Mouse (Mus musculus) midbrain, embryonic 15.5 days (tissue): ENCODE data around the gene Cfap61. TPM values are rescaled to one million over a fixed set of nuclear protein-coding genes. Genes with fewer than 3 reads are reported as not detected.

ENCODE experiments used
- ATAC-seq: fragments of 200-750 bp; cut with Nextera tagmentation; replicated peaks from 2 replicates; pipeline ENCODE4 v1.8.0; 2017; ENCODE audit warnings: moderate TSS enrichment
- H3K27ac ChIP-seq: fragments of 300-500 bp; sonication (generic); 2 replicates; pipeline ENCODE4 v1.5.1; 2015; ENCODE audit warnings: mild to moderate bottlenecking, inconsistent platforms
- H3K27me3 ChIP-seq: fragments of 300-500 bp; sonication (generic); replicated peaks from 2 replicates; pipeline ENCODE4 v1.6.1; 2015; ENCODE audit warnings: inconsistent platforms
- H3K36me3 ChIP-seq: fragments of 300-500 bp; sonication (generic); replicated peaks from 2 replicates; pipeline ENCODE4 v1.6.1; 2015; ENCODE audit warnings: inconsistent platforms
- H3K4me1 ChIP-seq: fragments of 300-500 bp; sonication (generic); 2 replicates; pipeline ENCODE4 v1.6.1; 2015; ENCODE audit warnings: inconsistent platforms
- H3K4me2 ChIP-seq: fragments of 300-500 bp; sonication (generic); 2 replicates; pipeline ENCODE4 v1.6.1; 2015; ENCODE audit warnings: inconsistent platforms, mild to moderate bottlenecking, moderate library complexity
- H3K4me3 ChIP-seq: fragments of 300-500 bp; sonication (generic); 2 replicates; pipeline ENCODE4 v1.5.1; 2015; ENCODE audit warnings: mild to moderate bottlenecking, inconsistent platforms
- H3K9ac ChIP-seq: fragments of 300-500 bp; sonication (generic); 2 replicates; pipeline ENCODE4 v1.6.1; 2015; ENCODE audit warnings: mild to moderate bottlenecking, inconsistent platforms
- H3K9me3 ChIP-seq: fragments of 300-500 bp; sonication (generic); 2 replicates; pipeline ENCODE4 v1.6.1; 2016; ENCODE audit warnings: inconsistent platforms
- WGBS: fragments of 180-500 bp; shearing (Covaris S2); methylation state at CpG from one replicate; pipeline ENCODE4 v1.1.7; 2015; ENCODE audit warnings: mixed read lengths; 5-methylcytosine and 5-hydroxymethylcytosine counted together
- polyA plus RNA-seq: library from polyadenylated mRNA; unstranded; fragments of >200 nt; fragmentation: Nextera tagmentation; extraction: Ambion mirVana; gene quantifications from 2 replicates; pipeline ENCODE4 v1.2.1, GENCODE M21; 2015

The Cfap61 gene
- polyA plus RNA-seq, 1 experiment from 2014 or later = 3.5 TPM

GRCm38 (mm10) chr2:146216111-146217064, 281.8 kb downstream of the Cfap61 start:
- Histone ChIP-seq H3K4me2 (no peak overlapping the region), H3K36me3 (no peaks in the 10 kb centered on the region), H3K4me1 (peaks cover 50% of the 10 kb centered on the region), H3K9ac (no peak overlapping the region), H3K27me3 (peaks cover 9% of the 10 kb centered on the region; the same call in 1 of the 2 replicates), H3K9me3 (no peaks in the 10 kb centered on the region), H3K27ac (peak overlapping the region; percentile 5; the same call in 1 of the 2 replicates), H3K4me3 (no peak overlapping the region)
- whole genome bisulfite sequencing = 19% methylated on average over 14 of the region's 14 CpGs
- no peak for ATAC-seq

- no peaks in the 10 kb centered on the region for H3K36me3 ChIP-seq
- H3K27me3 ChIP-seq = peaks cover 9% of the 10 kb centered on the region; the same call in 1 of the 2 replicates
- H3K9ac ChIP-seq = no peak overlapping the region
- no peak overlapping the region for H3K4me3 ChIP-seq
- peaks cover 52% of the 10 kb centered on the region for H3K4me1 ChIP-seq
- peak overlapping the region; percentile 44 for H3K4me2 ChIP-seq
- H3K9me3 ChIP-seq = no peaks in the 10 kb centered on the region
- H3K27ac ChIP-seq = peak overlapping the region; percentile 35
- WGBS = 1% methylated on average over 16 of the region's 16 CpGs
- ATAC-seq = no peak
These were observed 282.8 kb downstream of the Cfap61 start for GRCm38 (mm10) chr2:146217227-146217980.

- Histone ChIP-seq H3K36me3 (no peaks in the 10 kb centered on the region), H3K27me3 (peaks cover 6% of the 10 kb centered on the region; the same call in 1 of the 2 replicates), H3K9ac (no peak overlapping the region), H3K4me2 (peak overlapping the region; percentile 44), H3K9me3 (no peaks in the 10 kb centered on the region), H3K27ac (peak overlapping the region; percentile 35), H3K4me3 (peak overlapping the region; percentile 18), H3K4me1 (peaks cover 52% of the 10 kb centered on the region)
- peak; percentile 0; the same call in 1 of the 2 replicates for ATAC-seq
- WGBS = under 1% methylated on average over 40 of the region's 40 CpGs
These were observed 283.6 kb downstream of the Cfap61 start for GRCm38 (mm10) chr2:146218161-146218691.

- Histone ChIP-seq H3K4me3 (peak overlapping the region; percentile 15), H3K4me1 (peaks cover 57% of the 10 kb centered on the region), H3K27ac (peak overlapping the region; percentile 35; the same call in 1 of the 2 replicates), H3K9me3 (no peaks in the 10 kb centered on the region), H3K9ac (no peak overlapping the region), H3K36me3 (no peaks in the 10 kb centered on the region), H3K4me2 (peak overlapping the region; percentile 44; the same call in 1 of the 2 replicates), H3K27me3 (peaks cover 6% of the 10 kb centered on the region; the same call in 1 of the 2 replicates)
- ATAC-seq = no peak
- 4% methylated on average over 19 of the region's 19 CpGs for WGBS
These were observed 284.4 kb downstream of the Cfap61 start for GRCm38 (mm10) chr2:146218881-146219535.

- Histone ChIP-seq H3K36me3 (no peaks in the 10 kb centered on the region), H3K9ac (no peak overlapping the region), H3K9me3 (no peaks in the 10 kb centered on the region), H3K4me1 (peaks cover 53% of the 10 kb centered on the region), H3K27ac (no peak overlapping the region), H3K4me2 (no peak overlapping the region; the same call in 1 of the 2 replicates), H3K4me3 (no peak overlapping the region), H3K27me3 (peaks cover 6% of the 10 kb centered on the region; the same call in 1 of the 2 replicates)
- 14% methylated on average over 11 of the region's 11 CpGs for WGBS
- no peak for ATAC-seq
These were observed 285.2 kb downstream of the Cfap61 start for GRCm38 (mm10) chr2:146219791-146220190.

GRCm38 (mm10) chr2:146220591-146221075, 286.0 kb downstream of the Cfap61 start:
- H3K9me3 ChIP-seq = no peaks in the 10 kb centered on the region
- peak overlapping the region; percentile 87 for H3K4me3 ChIP-seq
- peaks cover 54% of the 10 kb centered on the region for H3K4me1 ChIP-seq
- H3K27me3 ChIP-seq = peaks cover 6% of the 10 kb centered on the region; the same call in 1 of the 2 replicates
- peak overlapping the region; percentile 97 for H3K27ac ChIP-seq
- ATAC-seq = no peak
- H3K4me2 ChIP-seq = peak overlapping the region; percentile 91
- no peaks in the 10 kb centered on the region for H3K36me3 ChIP-seq
- H3K9ac ChIP-seq = peak overlapping the region; percentile 91; the same call in 1 of the 2 replicates
- WGBS = under 1% methylated on average over 24 of the region's 24 CpGs

GRCm38 (mm10) chr2:146221076-146221928, 286.7 kb downstream of the Cfap61 start, which contains the start of gene Insm1:
Gene Insm1, plus strand, starts transcription at chr2:146221921.
- Histone ChIP-seq H3K9ac (peak within 1 kb of the TSS; percentile 91), H3K27me3 (peaks cover 6% of the 10 kb centered on the region; the same call in 1 of the 2 replicates), H3K4me1 (peaks cover 57% of the 10 kb centered on the region), H3K4me3 (peak within 1 kb of the TSS; percentile 87), H3K9me3 (no peaks in the 10 kb centered on the region), H3K36me3 (no peaks in the 10 kb centered on the region), H3K27ac (peak within 1 kb of the TSS; percentile 97), H3K4me2 (peak within 1 kb of the TSS; percentile 91)
- WGBS = under 1% methylated on average over 69 of the region's 86 CpGs
- ATAC-seq = peak; percentile 74

GRCm38 (mm10) chr2:146221929-146222278, 287.3 kb downstream of the Cfap61 start:
- peaks cover 6% of the 10 kb centered on the region; the same call in 1 of the 2 replicates for H3K27me3 ChIP-seq
- H3K9ac ChIP-seq = peak overlapping the region; percentile 91
- under 1% methylated on average over 43 of the region's 44 CpGs for WGBS
- H3K9me3 ChIP-seq = no peaks in the 10 kb centered on the region
- H3K36me3 ChIP-seq = no peaks in the 10 kb centered on the region
- H3K4me2 ChIP-seq = peak overlapping the region; percentile 91
- peaks cover 60% of the 10 kb centered on the region for H3K4me1 ChIP-seq
- H3K4me3 ChIP-seq = peak overlapping the region; percentile 87
- peak; percentile 88 for ATAC-seq
- peak overlapping the region; percentile 97 for H3K27ac ChIP-seq

- ATAC-seq = peak; percentile 51
- peaks cover 6% of the 10 kb centered on the region; the same call in 1 of the 2 replicates for H3K27me3 ChIP-seq
- peak overlapping the region; percentile 91 for H3K9ac ChIP-seq
- H3K4me3 ChIP-seq = peak overlapping the region; percentile 87
- H3K27ac ChIP-seq = peak overlapping the region; percentile 97
- under 1% methylated on average over 127 of the region's 133 CpGs for WGBS
- peaks cover 56% of the 10 kb centered on the region for H3K4me1 ChIP-seq
- H3K4me2 ChIP-seq = peak overlapping the region; percentile 91
- no peaks in the 10 kb centered on the region for H3K9me3 ChIP-seq
- no peaks in the 10 kb centered on the region for H3K36me3 ChIP-seq
These were observed 287.9 kb downstream of the Cfap61 start for GRCm38 (mm10) chr2:146222279-146223175.
